Mouse (Mus musculus) forebrain, embryonic 12.5 days (tissue): Measurements from ENCODE around the gene Plin2. TPM values are rescaled to one million over a fixed set of nuclear protein-coding genes. Genes with fewer than 3 reads are reported as not detected.

ENCODE experiments used
- ATAC-seq: fragments of 200-750 bp; cut with Nextera tagmentation; 2 replicates; pipeline ENCODE4 v1.8.0; 2017; ENCODE audit warnings: moderate TSS enrichment; ENCODE audit not compliant: low FRiP score
- H3K27ac ChIP-seq: fragments of 300-500 bp; sonication (generic); 2 replicates; pipeline ENCODE4 v1.5.1; 2016; ENCODE audit warnings: mild to moderate bottlenecking
- H3K27me3 ChIP-seq: fragments of 300-500 bp; sonication (generic); 2 replicates; pipeline ENCODE4 v1.6.1; 2016; ENCODE audit warnings: mild to moderate bottlenecking
- H3K36me3 ChIP-seq: fragments of 300-500 bp; sonication (generic); replicated peaks from 2 replicates; pipeline ENCODE4 v1.6.1; 2016; ENCODE audit warnings: mild to moderate bottlenecking
- H3K4me1 ChIP-seq: fragments of 300-500 bp; sonication (generic); 2 replicates; pipeline ENCODE4 v1.6.1; 2016
- H3K4me2 ChIP-seq: fragments of 300-500 bp; sonication (generic); 2 replicates; pipeline ENCODE4 v1.6.1; 2016; ENCODE audit warnings: mild to moderate bottlenecking, moderate library complexity
- H3K4me3 ChIP-seq: fragments of 300-500 bp; sonication (generic); replicated peaks from 2 replicates; pipeline ENCODE4 v1.5.1; 2016; ENCODE audit warnings: mild to moderate bottlenecking
- H3K9ac ChIP-seq: fragments of 300-500 bp; sonication (generic); 2 replicates; pipeline ENCODE4 v1.6.1; 2016; ENCODE audit warnings: mild to moderate bottlenecking
- H3K9me3 ChIP-seq: fragments of 300-500 bp; sonication (generic); 2 replicates; pipeline ENCODE4 v1.6.1; 2016
- WGBS: fragments of 180-500 bp; shearing (Covaris S2); methylation state at CpG from one replicate; pipeline ENCODE4 v1.1.7; 2016; 5-methylcytosine and 5-hydroxymethylcytosine counted together
- polyA plus RNA-seq: library from polyadenylated mRNA; unstranded; fragments of >200 nt; fragmentation: Nextera tagmentation; extraction: Ambion mirVana; gene quantifications from 2 replicates; pipeline ENCODE4 v1.2.1, GENCODE M21; 2016

Plin2 gene
- polyA plus RNA-seq, 1 experiment from 2014 or later: 46.7 TPM

DNA sequence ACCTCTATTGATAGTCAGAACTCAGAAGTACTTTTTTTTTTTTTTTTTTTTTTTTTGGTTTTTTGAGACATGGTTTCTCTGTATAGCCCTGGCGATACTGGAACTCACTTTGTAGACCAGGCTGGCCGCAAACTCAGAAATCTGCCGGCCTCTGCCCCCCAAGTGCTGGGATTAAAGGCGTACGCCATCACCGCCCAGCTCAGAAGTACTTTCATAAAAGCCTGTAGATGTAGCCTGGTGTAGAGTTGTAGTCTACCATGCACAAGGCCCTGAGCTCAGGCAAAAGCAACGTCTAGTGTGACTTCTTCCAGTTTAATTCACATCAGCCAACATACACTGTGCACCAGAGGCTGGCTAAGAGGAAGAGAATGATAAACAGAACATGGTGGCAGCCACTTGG is 23.1 kb upstream of the Plin2 start:
- Histone ChIP-seq H3K9ac (no peak overlapping the region), H3K4me1 (no peaks in the 10 kb centered on the region), H3K27ac (no peak overlapping the region), H3K36me3 (no peaks in the 10 kb centered on the region), H3K9me3 (no peaks in the 10 kb centered on the region), H3K27me3 (no peaks in the 10 kb centered on the region), H3K4me2 (no peak overlapping the region), H3K4me3 (no peak overlapping the region)
- ATAC-seq: no peak
- WGBS: 92% methylated on average over 7 of the region's 7 CpGs

DNA sequence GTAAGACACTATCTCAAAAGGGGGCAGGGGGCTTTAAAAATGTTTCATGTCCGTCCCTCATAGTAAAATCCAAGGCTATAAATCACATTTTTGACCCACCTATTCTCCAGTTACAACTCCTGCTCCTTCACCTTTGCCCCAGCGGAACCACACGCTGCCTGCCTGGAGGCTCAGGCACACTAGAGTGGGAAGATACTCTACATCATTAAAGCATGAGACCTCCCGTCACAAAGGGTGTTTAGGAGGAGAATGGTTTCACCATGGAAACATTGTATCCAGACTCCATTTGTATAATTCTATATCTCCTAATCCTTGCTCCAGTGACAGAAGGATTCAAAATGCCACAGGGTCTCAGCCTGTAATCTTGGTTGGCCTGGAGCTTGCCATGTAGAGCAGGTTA is 21.4 kb upstream of the Plin2 start:
- 72% methylated on average over 4 of the region's 4 CpGs for WGBS
- no peak overlapping the region for H3K27ac ChIP-seq
- H3K4me3 ChIP-seq: no peak overlapping the region
- H3K4me2 ChIP-seq: no peak overlapping the region
- ATAC-seq: no peak
- no peak overlapping the region for H3K9ac ChIP-seq
- no peaks in the 10 kb centered on the region for H3K9me3 ChIP-seq
- H3K36me3 ChIP-seq: no peaks in the 10 kb centered on the region
- H3K27me3 ChIP-seq: no peaks in the 10 kb centered on the region
- no peaks in the 10 kb centered on the region for H3K4me1 ChIP-seq

DNA sequence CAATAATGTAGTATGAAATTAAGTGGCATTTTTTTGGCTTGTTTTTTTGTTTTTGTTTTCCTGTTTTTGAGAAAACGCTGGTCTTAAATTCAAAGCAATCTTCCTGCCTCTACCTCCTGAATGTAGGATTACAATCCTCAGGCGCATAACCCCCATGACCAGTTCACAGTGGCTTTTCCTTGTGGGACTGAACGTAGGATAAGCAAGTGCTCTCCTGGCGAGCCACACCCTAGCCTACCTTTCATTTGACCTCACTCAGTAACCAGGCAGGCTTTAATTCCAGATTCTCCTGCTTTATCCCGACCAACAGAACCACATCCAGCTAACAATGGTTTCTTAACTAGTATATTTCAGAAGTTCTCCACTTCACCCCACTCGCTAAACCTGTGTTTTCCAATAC is 20.9 kb upstream of the Plin2 start:
- no peak overlapping the region for H3K9ac ChIP-seq
- H3K9me3 ChIP-seq: no peaks in the 10 kb centered on the region
- 91% methylated on average over 6 of the region's 6 CpGs for WGBS
- no peak for ATAC-seq
- H3K4me2 ChIP-seq: no peak overlapping the region
- no peak overlapping the region for H3K4me3 ChIP-seq
- no peaks in the 10 kb centered on the region for H3K4me1 ChIP-seq
- H3K36me3 ChIP-seq: no peaks in the 10 kb centered on the region
- H3K27ac ChIP-seq: no peak overlapping the region
- H3K27me3 ChIP-seq: no peaks in the 10 kb centered on the region

DNA sequence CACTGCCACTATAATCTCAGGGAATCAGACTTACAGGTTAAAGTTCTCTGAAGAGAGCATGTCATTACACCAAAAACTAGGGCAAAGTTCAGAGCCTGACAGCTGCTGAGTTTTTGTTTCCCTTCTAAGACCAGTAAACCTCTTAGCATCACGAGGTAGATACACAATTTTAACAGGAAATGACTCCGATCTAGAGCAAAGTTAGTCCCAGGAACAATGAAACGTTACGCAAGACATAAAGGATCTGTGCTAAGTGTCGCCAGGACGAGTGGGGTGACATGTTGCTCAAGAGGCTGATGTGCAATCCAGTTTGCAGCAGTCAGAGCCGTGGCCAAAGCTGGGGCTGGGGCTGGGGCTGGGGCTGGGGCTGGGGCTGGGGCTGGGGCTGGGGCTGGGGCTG is 20.3 kb upstream of the Plin2 start:
- H3K4me3 ChIP-seq: no peak overlapping the region
- no peak overlapping the region for H3K4me2 ChIP-seq
- no peaks in the 10 kb centered on the region for H3K9me3 ChIP-seq
- no peaks in the 10 kb centered on the region for H3K36me3 ChIP-seq
- no peak for ATAC-seq
- H3K27ac ChIP-seq: no peak overlapping the region
- 64% methylated on average over 7 of the region's 7 CpGs for WGBS
- no peaks in the 10 kb centered on the region for H3K27me3 ChIP-seq
- H3K4me1 ChIP-seq: no peaks in the 10 kb centered on the region
- H3K9ac ChIP-seq: no peak overlapping the region

DNA sequence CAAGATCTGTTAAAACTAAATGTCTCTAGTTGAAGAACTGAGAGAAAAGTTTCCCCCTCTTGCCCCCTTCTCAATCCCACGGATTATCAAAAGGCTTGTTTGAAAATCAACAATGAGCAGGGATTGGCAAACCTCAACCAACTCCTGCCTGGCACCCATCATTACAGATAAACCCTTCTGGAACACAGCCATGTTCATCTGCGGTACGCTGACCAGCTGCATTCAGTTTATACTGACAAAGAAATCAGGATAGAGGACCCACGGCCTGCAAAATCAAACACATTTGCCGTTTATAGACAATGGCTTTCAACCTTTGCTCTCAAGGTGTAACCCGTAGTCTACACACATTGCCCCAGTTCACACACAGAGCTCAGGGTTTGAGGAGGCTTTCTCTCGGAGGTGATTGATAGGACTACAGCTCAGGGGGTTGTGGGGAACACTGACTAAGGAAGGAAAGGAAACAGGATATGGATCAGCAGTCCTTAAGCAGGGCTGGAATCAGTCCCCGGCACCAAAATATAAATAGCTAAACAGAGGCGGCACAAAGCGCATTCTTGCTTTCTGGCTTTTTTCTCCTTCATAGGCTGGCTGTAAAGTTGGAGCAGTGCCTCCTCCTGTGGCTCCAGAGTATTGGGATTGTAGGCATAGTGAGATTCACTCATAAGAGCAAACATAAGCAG is 19.3 kb upstream of the Plin2 start:
- Histone ChIP-seq H3K9ac (no peak overlapping the region), H3K36me3 (no peaks in the 10 kb centered on the region), H3K27me3 (no peaks in the 10 kb centered on the region), H3K4me3 (no peak overlapping the region), H3K9me3 (no peaks in the 10 kb centered on the region), H3K4me1 (no peaks in the 10 kb centered on the region), H3K27ac (no peak overlapping the region), H3K4me2 (no peak overlapping the region)
- no peak for ATAC-seq
- WGBS: 85% methylated on average over 10 of the region's 10 CpGs

DNA sequence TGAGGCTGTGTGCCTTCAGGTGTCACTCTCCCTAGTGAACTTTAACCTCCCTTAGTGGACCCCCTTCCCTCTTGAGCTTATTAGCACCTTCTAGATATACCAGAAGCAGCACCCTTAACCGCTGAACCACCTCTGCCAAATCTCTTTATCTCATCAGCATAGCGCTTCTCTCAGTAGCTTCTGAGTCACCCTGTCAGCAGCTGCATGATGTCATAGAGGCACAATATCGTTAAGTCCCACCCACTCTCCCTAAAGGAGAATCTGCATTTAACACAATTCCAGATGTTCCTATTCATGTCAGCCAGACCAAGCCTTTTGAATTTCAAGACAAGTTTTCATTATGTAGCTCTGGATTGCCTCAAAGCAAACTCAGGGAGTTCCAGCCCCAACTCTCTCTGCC is 16.7 kb upstream of the Plin2 start:
- H3K9ac ChIP-seq: no peak overlapping the region
- ATAC-seq: no peak
- H3K4me2 ChIP-seq: no peak overlapping the region
- no peaks in the 10 kb centered on the region for H3K36me3 ChIP-seq
- no peaks in the 10 kb centered on the region for H3K9me3 ChIP-seq
- H3K27me3 ChIP-seq: no peaks in the 10 kb centered on the region
- 81% methylated on average over 3 of the region's 3 CpGs for WGBS
- no peak overlapping the region for H3K27ac ChIP-seq
- H3K4me3 ChIP-seq: no peak overlapping the region
- no peaks in the 10 kb centered on the region for H3K4me1 ChIP-seq

DNA sequence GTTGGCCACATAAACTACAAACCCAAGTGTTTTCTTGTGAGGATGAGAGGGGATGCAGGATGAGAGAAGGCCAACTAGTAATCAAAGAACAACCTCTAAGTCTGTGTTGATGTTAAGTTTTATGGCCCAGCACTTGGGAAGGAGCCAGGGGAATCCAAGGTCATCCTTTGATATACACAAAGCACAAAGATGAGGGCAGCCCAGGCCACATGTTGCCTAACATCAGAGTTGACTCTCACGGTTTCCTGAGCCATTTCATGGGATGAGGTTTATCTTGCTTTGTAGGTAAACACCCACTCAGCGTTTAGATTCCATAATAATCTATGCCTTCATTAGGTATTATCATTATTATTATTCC is 16.1 kb upstream of the Plin2 start:
- Histone ChIP-seq H3K36me3 (no peaks in the 10 kb centered on the region), H3K9me3 (no peaks in the 10 kb centered on the region), H3K9ac (no peak overlapping the region), H3K4me1 (no peaks in the 10 kb centered on the region), H3K4me3 (no peak overlapping the region), H3K27me3 (no peaks in the 10 kb centered on the region), H3K27ac (no peak overlapping the region), H3K4me2 (no peak overlapping the region)
- ATAC-seq: no peak
- WGBS: 76% methylated on average over 2 of the region's 2 CpGs

DNA sequence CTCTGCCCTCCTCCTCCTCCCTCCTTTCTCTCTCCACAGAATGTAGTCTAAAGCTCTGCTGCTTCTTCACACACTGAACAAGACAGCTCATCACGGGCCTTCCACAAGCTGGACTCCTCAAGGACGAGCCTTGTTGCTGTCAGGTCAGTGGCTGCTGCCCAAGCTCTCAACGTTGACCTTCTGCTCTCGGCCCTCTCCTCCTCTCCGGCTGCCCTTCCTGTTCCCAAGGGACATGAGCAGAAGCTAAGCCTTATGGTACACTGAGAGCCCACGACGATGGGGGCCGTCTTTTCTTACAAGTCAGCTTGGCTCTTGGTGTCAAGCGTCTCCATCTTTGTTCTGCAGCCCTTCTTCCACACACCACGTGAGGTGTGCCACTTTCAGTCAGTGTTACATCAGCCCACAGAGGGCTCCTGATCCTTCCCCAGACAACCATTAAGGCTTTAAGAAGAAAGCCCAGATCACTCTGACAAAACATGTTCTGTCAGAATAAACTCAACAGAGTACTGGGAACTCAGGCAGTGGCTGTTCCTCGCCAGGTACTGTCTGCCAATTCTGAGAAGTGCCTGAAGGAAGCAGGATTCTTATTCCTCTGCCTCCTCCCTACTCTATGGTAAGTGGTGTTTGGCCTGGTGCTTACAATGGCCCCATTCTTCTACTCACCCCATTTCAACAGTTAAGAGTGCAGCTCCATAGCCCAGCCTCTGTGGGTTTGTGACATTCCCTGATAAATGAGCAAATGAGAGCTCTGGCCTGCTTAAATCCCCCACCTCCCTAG is 15.6 kb upstream of the Plin2 start:
- Histone ChIP-seq H3K4me3 (no peak overlapping the region), H3K36me3 (no peaks in the 10 kb centered on the region), H3K27me3 (no peaks in the 10 kb centered on the region), H3K27ac (no peak overlapping the region), H3K9me3 (no peaks in the 10 kb centered on the region), H3K4me2 (no peak overlapping the region), H3K9ac (no peak overlapping the region), H3K4me1 (no peaks in the 10 kb centered on the region)
- WGBS: 79% methylated on average over 11 of the region's 11 CpGs
- no peak for ATAC-seq

DNA sequence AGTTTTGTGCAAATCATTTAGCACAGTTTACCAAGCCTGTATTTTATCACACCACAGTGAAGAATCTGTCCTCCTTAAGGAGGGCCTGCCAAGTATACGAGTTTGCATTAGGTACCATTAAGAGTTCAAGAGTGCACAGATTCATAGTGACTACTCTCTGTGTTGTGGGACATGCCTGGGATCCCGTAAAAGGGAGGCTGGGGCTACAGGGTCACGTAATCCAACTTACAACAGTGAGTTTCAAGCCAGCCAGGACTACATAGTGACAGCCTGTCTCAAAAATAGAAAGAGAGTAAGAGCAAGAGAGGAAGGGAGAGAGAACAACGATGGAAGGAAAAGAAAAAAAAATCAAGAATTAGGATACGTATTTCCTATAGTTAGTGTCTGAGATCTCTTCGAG is 14.9 kb upstream of the Plin2 start:
- Histone ChIP-seq H3K27me3 (no peaks in the 10 kb centered on the region), H3K4me1 (no peaks in the 10 kb centered on the region), H3K4me2 (no peak overlapping the region), H3K9ac (no peak overlapping the region), H3K9me3 (no peaks in the 10 kb centered on the region), H3K27ac (no peak overlapping the region), H3K4me3 (no peak overlapping the region), H3K36me3 (no peaks in the 10 kb centered on the region)
- 91% methylated on average over 6 of the region's 6 CpGs for WGBS
- ATAC-seq: no peak

DNA sequence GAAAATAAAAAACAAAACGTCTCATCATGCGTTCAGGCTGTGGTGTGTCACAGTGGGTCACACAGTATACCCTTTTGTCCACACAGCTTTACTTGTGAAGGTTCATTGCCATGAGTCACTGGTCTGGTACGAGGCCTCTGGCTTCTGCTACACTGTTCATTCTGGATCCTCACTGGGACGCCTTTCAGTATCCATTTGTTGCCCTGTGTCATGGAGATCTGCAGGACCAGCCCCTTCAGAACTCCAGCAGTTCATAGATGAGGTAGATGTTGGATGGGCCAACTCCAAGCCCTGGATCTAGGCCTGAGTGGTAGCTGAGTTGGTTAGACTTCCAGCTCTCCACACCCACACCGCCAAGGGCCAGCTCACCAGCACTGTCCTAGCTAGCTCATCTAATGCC is 13.9 kb upstream of the Plin2 start:
- WGBS: 88% methylated on average over 5 of the region's 5 CpGs
- H3K9ac ChIP-seq: no peak overlapping the region
- H3K4me1 ChIP-seq: no peaks in the 10 kb centered on the region

DNA sequence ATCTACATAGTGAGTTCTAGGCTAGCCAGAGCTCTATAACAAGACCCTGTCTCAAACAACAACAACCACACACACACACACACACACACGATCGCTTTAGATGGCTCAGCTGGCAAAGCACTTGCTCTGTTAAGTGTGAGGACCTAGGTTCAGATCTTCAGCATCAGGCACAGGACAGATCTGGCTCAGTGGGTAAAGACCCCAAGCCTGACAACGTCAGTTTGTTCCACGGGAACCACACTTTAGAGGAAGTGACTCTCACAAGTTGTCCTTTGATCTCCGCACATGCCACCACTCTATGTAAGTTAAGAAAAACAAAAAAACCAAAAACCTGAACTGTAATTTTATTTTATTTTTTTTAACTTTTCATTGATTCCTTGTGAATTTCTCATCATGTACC is 13.4 kb upstream of the Plin2 start:
- Histone ChIP-seq H3K9ac (no peak overlapping the region), H3K27me3 (no peaks in the 10 kb centered on the region), H3K4me2 (no peak overlapping the region), H3K36me3 (no peaks in the 10 kb centered on the region), H3K9me3 (no peaks in the 10 kb centered on the region), H3K4me1 (no peaks in the 10 kb centered on the region), H3K27ac (no peak overlapping the region), H3K4me3 (no peak overlapping the region)
- no peak for ATAC-seq
- WGBS: 92% methylated on average over 5 of the region's 5 CpGs

More for the DNA sequence above, 13.9 kb upstream of the Plin2 start:
- Histone ChIP-seq H3K36me3 (no peaks in the 10 kb centered on the region), H3K9me3 (no peaks in the 10 kb centered on the region), H3K27me3 (no peaks in the 10 kb centered on the region), H3K27ac (no peak overlapping the region), H3K4me3 (no peak overlapping the region), H3K4me2 (no peak overlapping the region)
- ATAC-seq: no peak

DNA sequence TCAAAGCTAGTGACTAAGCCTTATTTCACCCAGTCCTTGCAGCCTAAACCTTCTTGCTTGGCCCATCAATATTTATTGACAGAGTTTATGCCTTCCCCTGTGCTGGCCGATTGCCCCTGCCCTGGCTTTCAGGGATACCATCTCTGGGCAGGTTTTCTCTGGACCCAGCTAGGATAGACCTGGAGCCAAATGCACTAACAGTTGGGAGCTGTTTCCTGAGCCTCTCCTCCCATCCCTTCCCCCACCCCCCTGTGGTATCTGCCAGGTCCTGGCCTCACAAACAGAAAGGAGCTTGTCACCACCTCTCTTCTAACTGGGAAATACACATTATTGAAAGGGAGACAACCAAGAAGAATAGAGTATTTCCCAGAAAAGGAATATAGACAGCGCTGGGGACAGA is 12.0 kb upstream of the Plin2 start:
- H3K4me3 ChIP-seq: no peak overlapping the region
- ATAC-seq: no peak
- WGBS: 80% methylated on average over 2 of the region's 2 CpGs
- no peaks in the 10 kb centered on the region for H3K4me1 ChIP-seq
- no peaks in the 10 kb centered on the region for H3K27me3 ChIP-seq
- no peak overlapping the region for H3K4me2 ChIP-seq
- no peak overlapping the region for H3K27ac ChIP-seq
- H3K36me3 ChIP-seq: no peaks in the 10 kb centered on the region
- no peaks in the 10 kb centered on the region for H3K9me3 ChIP-seq
- H3K9ac ChIP-seq: no peak overlapping the region

DNA sequence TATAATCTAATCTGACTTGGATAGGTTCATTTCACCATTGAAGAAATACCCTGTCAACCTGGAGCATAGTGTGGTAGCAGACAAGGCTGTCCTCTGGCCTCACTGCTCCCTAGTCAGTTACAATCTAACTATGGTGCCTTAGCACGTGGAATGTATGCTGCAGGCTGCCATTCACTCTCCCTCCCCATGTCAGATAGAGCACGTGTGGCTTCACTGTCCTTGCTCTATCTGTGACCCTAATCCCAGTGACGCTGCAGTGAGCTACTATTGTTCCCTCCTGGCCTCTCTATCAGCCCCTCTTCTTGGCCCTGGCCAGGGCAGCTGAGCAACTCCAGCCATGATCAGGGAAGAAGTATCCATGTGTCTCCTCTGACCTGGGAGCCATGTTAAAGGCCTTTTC is 11.6 kb upstream of the Plin2 start:
- Histone ChIP-seq H3K27me3 (no peaks in the 10 kb centered on the region), H3K27ac (no peak overlapping the region), H3K9ac (no peak overlapping the region), H3K4me3 (no peak overlapping the region), H3K36me3 (no peaks in the 10 kb centered on the region), H3K9me3 (no peaks in the 10 kb centered on the region), H3K4me2 (no peak overlapping the region), H3K4me1 (no peaks in the 10 kb centered on the region)
- ATAC-seq: no peak
- WGBS: 28% methylated on average over 3 of the region's 3 CpGs
